Mouse (Mus musculus): ENCODE measurements around the gene Rsg1. TPM values are rescaled to one million over a fixed set of nuclear protein-coding genes. Genes with fewer than 3 reads are reported as not detected.

Gene Rsg1
- polyA plus RNA-seq, 1 experiment from 2014 or later = 2.4 TPM

GRCm38 (mm10) chr4:141246998-141247350 is 33.2 kb downstream of the Rsg1 start:
- H3K27me3 ChIP-seq (replicated peaks; ENCODE audit: insufficient read depth, low read length) = no peaks in the 10 kb centered on the region
- H3K9me3 ChIP-seq (ENCODE audit: low read length) = no peaks in the 10 kb centered on the region
- peaks cover 15% of the 10 kb centered on the region for H3K4me1 ChIP-seq (ENCODE audit: insufficient read depth, low read depth, low read length)
- 14% methylated on average over 17 of the region's 17 CpGs for WGBS
- H3K4me2 ChIP-seq (replicated peaks; ENCODE audit: low read depth, low read length) = peak overlapping the region; percentile 64
- H3K9ac ChIP-seq (replicated peaks; ENCODE audit: low read depth) = no peak overlapping the region
- H3K36me3 ChIP-seq (ENCODE audit: insufficient read depth, low read length) = no peaks in the 10 kb centered on the region
- ATAC-seq (no peak), DNase-seq (ENCODE audit: low spot score) (no peak)
- H3K27ac ChIP-seq (ENCODE audit: low read length) = no peak overlapping the region
- H3K4me3 ChIP-seq (ENCODE audit: low read depth, low read length) = no peak overlapping the region
- TF ChIP-seq CTCF (IDR thresholded peaks at IDR 0.05) (no peak; the same call in 1 of the 2 replicates), EP300 (IDR thresholded peaks at IDR 0.05) (no peak)

- no peak overlapping the region for H3K27ac ChIP-seq (ENCODE audit: low read length)
- peaks cover 12% of the 10 kb centered on the region for H3K4me1 ChIP-seq (ENCODE audit: insufficient read depth, low read depth, low read length)
- TF ChIP-seq EP300 (IDR thresholded peaks at IDR 0.05) (no peak), CTCF (IDR thresholded peaks at IDR 0.05) (no peak)
- H3K9me3 ChIP-seq (ENCODE audit: low read length) = no peaks in the 10 kb centered on the region
- H3K4me2 ChIP-seq (replicated peaks; ENCODE audit: low read depth, low read length) = peak overlapping the region; percentile 64
- H3K27me3 ChIP-seq (replicated peaks; ENCODE audit: insufficient read depth, low read length) = no peaks in the 10 kb centered on the region
- DNase-seq (ENCODE audit: low spot score) (peak; percentile 73), ATAC-seq (peak; percentile 72)
- H3K9ac ChIP-seq (replicated peaks; ENCODE audit: low read depth) = no peak overlapping the region
- 2% methylated on average over 43 of the region's 60 CpGs for WGBS
- H3K36me3 ChIP-seq (ENCODE audit: insufficient read depth, low read length) = no peaks in the 10 kb centered on the region
- peak overlapping the region; percentile 31 for H3K4me3 ChIP-seq (ENCODE audit: low read depth, low read length)
Observed at GRCm38 (mm10) chr4:141247776-141248613, 34.2 kb downstream of the Rsg1 start.

DNA sequence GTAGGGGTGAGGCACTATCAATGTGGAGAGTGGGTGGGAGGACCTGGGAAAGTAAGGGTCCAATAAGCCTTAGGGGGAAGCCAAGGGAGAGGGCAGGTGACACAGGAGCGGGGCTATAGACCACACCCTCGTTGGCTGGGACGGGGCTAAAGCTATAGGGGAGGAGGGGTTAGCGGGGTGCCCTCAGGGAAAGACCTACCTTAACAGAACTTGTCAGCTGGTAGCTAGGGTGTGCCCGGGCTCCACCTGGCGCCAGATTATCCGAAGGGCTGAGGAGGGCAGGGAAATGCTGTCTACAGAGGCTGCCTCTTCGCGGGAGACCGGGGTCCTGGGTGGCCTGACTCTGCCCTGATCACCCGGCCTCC is 34.8 kb downstream of the Rsg1 start:
- no peak overlapping the region for H3K9ac ChIP-seq (replicated peaks; ENCODE audit: low read depth)
- peak overlapping the region; percentile 64 for H3K4me2 ChIP-seq (replicated peaks; ENCODE audit: low read depth, low read length)
- 22% methylated on average over 9 of the region's 11 CpGs for WGBS
- DNase-seq (ENCODE audit: low spot score) = no peak
- no peak for TF ChIP-seq CTCF (IDR thresholded peaks at IDR 0.05)
- H3K36me3 ChIP-seq (ENCODE audit: insufficient read depth, low read length) = no peaks in the 10 kb centered on the region
- no peaks in the 10 kb centered on the region for H3K9me3 ChIP-seq (ENCODE audit: low read length)
- H3K27me3 ChIP-seq (replicated peaks; ENCODE audit: insufficient read depth, low read length) = no peaks in the 10 kb centered on the region
- H3K4me3 ChIP-seq (ENCODE audit: low read depth, low read length) = no peak overlapping the region
- H3K4me1 ChIP-seq (ENCODE audit: insufficient read depth, low read depth, low read length) = peaks cover 11% of the 10 kb centered on the region
- peak; percentile 10 for ATAC-seq
- no peak overlapping the region for H3K27ac ChIP-seq (ENCODE audit: low read length)

DNA sequence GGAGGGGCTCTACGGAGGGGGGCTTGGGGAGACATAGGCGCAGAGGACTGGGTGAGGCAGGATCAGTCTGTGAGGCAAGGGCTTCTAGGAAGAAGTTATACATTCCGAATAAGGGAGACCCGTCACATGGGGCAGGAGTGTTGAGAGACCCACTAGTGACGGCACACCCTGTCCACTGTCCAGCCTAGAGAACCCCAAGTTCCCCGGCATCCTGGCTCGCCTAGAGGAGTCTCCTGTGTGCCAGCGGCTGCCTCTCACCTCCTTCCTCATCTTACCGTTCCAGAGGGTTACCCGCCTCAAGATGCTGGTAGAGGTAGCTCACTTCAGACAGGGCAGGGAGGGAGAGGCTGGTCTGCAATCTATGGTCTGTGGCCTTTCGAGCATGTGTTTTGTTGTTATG is 35.6 kb downstream of the Rsg1 start:
- H3K9ac ChIP-seq (replicated peaks; ENCODE audit: low read depth) = no peak overlapping the region
- H3K9me3 ChIP-seq (ENCODE audit: low read length) = no peaks in the 10 kb centered on the region
- H3K27ac ChIP-seq (ENCODE audit: low read length) = no peak overlapping the region
- TF ChIP-seq EP300 (IDR thresholded peaks at IDR 0.05) (no peak), CTCF (IDR thresholded peaks at IDR 0.05) (no peak)
- ATAC-seq (no peak), DNase-seq (ENCODE audit: low spot score) (no peak)
- no peak overlapping the region for H3K4me2 ChIP-seq (replicated peaks; ENCODE audit: low read depth, low read length)
- WGBS = 77% methylated on average over 11 of the region's 11 CpGs
- H3K4me1 ChIP-seq (ENCODE audit: insufficient read depth, low read depth, low read length) = peaks cover 11% of the 10 kb centered on the region
- H3K4me3 ChIP-seq (ENCODE audit: low read depth, low read length) = no peak overlapping the region
- no peaks in the 10 kb centered on the region for H3K36me3 ChIP-seq (ENCODE audit: insufficient read depth, low read length)
- no peaks in the 10 kb centered on the region for H3K27me3 ChIP-seq (replicated peaks; ENCODE audit: insufficient read depth, low read length)

DNA sequence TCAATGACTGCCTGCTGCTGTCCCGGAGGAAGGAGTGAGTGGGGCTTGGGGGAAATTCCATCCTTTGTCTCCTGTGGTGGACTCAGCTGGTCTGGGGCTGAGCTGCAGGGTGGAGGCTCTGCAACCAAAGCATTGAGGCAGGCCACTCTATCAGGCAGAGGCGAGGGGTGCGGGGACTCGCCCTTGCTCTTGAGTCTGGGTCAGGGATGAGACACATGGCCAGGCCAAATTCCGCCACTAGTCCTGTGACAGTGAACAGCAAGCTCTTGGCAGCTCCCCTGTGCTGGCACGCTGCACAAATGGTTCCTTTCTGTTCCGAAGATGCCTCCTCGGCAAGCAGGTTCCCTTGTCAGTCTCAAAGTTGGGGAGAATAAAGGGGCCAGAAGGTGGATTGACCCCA is 37.3 kb downstream of the Rsg1 start:
- 82% methylated on average over 8 of the region's 8 CpGs for WGBS
- DNase-seq (ENCODE audit: low spot score) (no peak), ATAC-seq (no peak)
- Histone ChIP-seq H3K4me3 (ENCODE audit: low read depth, low read length) (no peak overlapping the region), H3K4me1 (ENCODE audit: insufficient read depth, low read depth, low read length) (peaks cover 11% of the 10 kb centered on the region), H3K9ac (replicated peaks; ENCODE audit: low read depth) (no peak overlapping the region), H3K36me3 (ENCODE audit: insufficient read depth, low read length) (no peaks in the 10 kb centered on the region), H3K4me2 (replicated peaks; ENCODE audit: low read depth, low read length) (no peak overlapping the region), H3K27me3 (replicated peaks; ENCODE audit: insufficient read depth, low read length) (no peaks in the 10 kb centered on the region), H3K27ac (ENCODE audit: low read length) (no peak overlapping the region), H3K9me3 (ENCODE audit: low read length) (no peaks in the 10 kb centered on the region)
- no peak for TF ChIP-seq EP300 (IDR thresholded peaks at IDR 0.05)
- TF ChIP-seq CTCF (IDR thresholded peaks at IDR 0.05) = no peak

- no peaks in the 10 kb centered on the region for H3K9me3 ChIP-seq (ENCODE audit: low read length)
- no peaks in the 10 kb centered on the region for H3K4me1 ChIP-seq (ENCODE audit: insufficient read depth, low read depth, low read length)
- H3K36me3 ChIP-seq (ENCODE audit: insufficient read depth, low read length) = no peaks in the 10 kb centered on the region
- TF ChIP-seq EP300 (IDR thresholded peaks at IDR 0.05) (no peak), CTCF (IDR thresholded peaks at IDR 0.05) (peak; percentile 42)
- no peak for DNase-seq (ENCODE audit: low spot score)
- no peak overlapping the region for H3K27ac ChIP-seq (ENCODE audit: low read length)
- WGBS = 65% methylated on average over 2 of the region's 2 CpGs
- H3K4me3 ChIP-seq (ENCODE audit: low read depth, low read length) = no peak overlapping the region
- ATAC-seq = no peak
- no peaks in the 10 kb centered on the region for H3K27me3 ChIP-seq (replicated peaks; ENCODE audit: insufficient read depth, low read length)
- H3K9ac ChIP-seq (replicated peaks; ENCODE audit: low read depth) = no peak overlapping the region
- no peak overlapping the region for H3K4me2 ChIP-seq (replicated peaks; ENCODE audit: low read depth, low read length)
Observed at GRCm38 (mm10) chr4:141252641-141253040, 38.9 kb downstream of the Rsg1 start.
